Mouse (Mus musculus) brain, embryonic 18.5 days (tissue): ENCODE measurements around the gene Gm15091.
"Not testable (repeated sequence)": the region's sequence is repeated elsewhere in the genome, so short reads cannot be mapped to it uniquely, and the experiment has no call there.

ENCODE experiments used
- DNase-seq: peaks from one replicate; pipeline ENCODE4 v3.0.0-alpha.2; 2012; ENCODE audit warnings: low read depth, low spot score

Gm15091 gene

GRCm38 (mm10) chrX:149941355-149941754 lies at the start of gene Gm15091:
Gm15091 (plus strand) TSS chrX:149941655.
- DNase-seq, result not testable (repeated sequence)
